Mouse (Mus musculus): Measurements from ENCODE around the gene Slit3.

DNA sequence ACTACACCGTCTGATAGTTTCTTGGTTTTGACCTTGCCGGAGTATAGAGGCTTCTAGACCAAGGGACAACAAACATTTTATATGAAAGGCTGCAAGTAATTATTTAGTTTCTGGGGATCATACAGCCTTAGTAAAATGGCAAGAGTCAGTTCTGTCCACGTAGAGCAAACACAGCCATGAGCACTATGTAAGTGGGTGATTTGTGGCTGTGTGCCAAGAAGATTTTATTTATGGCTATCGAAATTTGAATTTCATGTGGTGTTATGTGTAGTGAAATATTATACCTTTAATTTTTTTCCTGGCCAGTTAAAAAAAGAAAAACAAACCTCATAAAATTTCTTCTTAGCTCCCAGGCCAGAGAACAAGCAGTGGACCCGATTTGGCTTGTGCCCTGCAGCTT, 33.4 kb downstream of the Slit3 start:
- TF ChIP-seq CTCF (IDR thresholded peaks at IDR 0.05; ENCODE audit: low read depth) (no peak), EP300 (IDR thresholded peaks at IDR 0.05; ENCODE audit: low read depth) (no peak)
